Mouse (Mus musculus) neural tube, embryonic 12.5 days (tissue): Measurements from ENCODE around the gene Syt3. TPM values are rescaled to one million over a fixed set of nuclear protein-coding genes. Genes with fewer than 3 reads are reported as not detected.
A peak's percentile ranks its signal among the peaks of the same experiment; 100 is the strongest.

Experiments
- ATAC-seq: fragments of 200-750 bp; cut with Nextera tagmentation; 2 replicates; pipeline ENCODE4 v1.8.0; 2017; ENCODE audit warnings: low read depth, mild to moderate bottlenecking, moderate TSS enrichment, moderate library complexity; ENCODE audit not compliant: low FRiP score
- H3K27ac ChIP-seq: fragments of 300-500 bp; sonication (generic); 2 replicates; pipeline ENCODE4 v1.5.1; 2016
- H3K27me3 ChIP-seq: fragments of 300-500 bp; sonication (generic); replicated peaks from 2 replicates; pipeline ENCODE4 v1.6.1; 2016; ENCODE audit warnings: mild to moderate bottlenecking
- H3K36me3 ChIP-seq: fragments of 300-500 bp; sonication (generic); 2 replicates; pipeline ENCODE4 v1.6.1; 2016; ENCODE audit warnings: mild to moderate bottlenecking
- H3K4me1 ChIP-seq: fragments of 300-500 bp; sonication (generic); 2 replicates; pipeline ENCODE4 v1.6.1; 2016
- H3K4me2 ChIP-seq: fragments of 300-500 bp; sonication (generic); replicated peaks from 2 replicates; pipeline ENCODE4 v1.6.1; 2016; ENCODE audit warnings: mild to moderate bottlenecking
- H3K4me3 ChIP-seq: fragments of 300-500 bp; sonication (generic); 2 replicates; pipeline ENCODE4 v1.5.1; 2016
- H3K9ac ChIP-seq: fragments of 300-500 bp; sonication (generic); 2 replicates; pipeline ENCODE4 v1.6.1; 2016; ENCODE audit warnings: mild to moderate bottlenecking
- H3K9me3 ChIP-seq: fragments of 300-500 bp; sonication (generic); 2 replicates; pipeline ENCODE4 v1.6.1; 2016; ENCODE audit warnings: mild to moderate bottlenecking
- WGBS: fragments of 180-500 bp; shearing (Covaris S2); methylation state at CpG from one replicate; pipeline ENCODE4 v1.1.7; 2016; 5-methylcytosine and 5-hydroxymethylcytosine counted together
- polyA plus RNA-seq: library from polyadenylated mRNA; unstranded; fragments of >200 nt; fragmentation: Nextera tagmentation; extraction: Ambion mirVana; gene quantifications from 2 replicates; pipeline ENCODE4 v1.2.1, GENCODE M21; 2016

Syt3 gene
- polyA plus RNA-seq, 1 experiment from 2014 or later: 10.2 TPM

- Histone ChIP-seq H3K4me2 (peak overlapping the region; percentile 88), H3K9ac (peak overlapping the region; percentile 85), H3K9me3 (no peaks in the 10 kb centered on the region), H3K27ac (peak overlapping the region; percentile 89), H3K27me3 (peaks cover 22% of the 10 kb centered on the region), H3K36me3 (peaks cover 20% of the 10 kb centered on the region), H3K4me1 (peaks cover 45% of the 10 kb centered on the region), H3K4me3 (peak overlapping the region; percentile 49)
- peak; percentile 57 for ATAC-seq
- WGBS: 0% methylated on average over 14 of the region's 14 CpGs
These were observed 57.8 kb downstream of the Syt3 start for GRCm38 (mm10) chr7:44441648-44442109.

GRCm38 (mm10) chr7:44442407-44442821 is 58.5 kb downstream of the Syt3 start:
- ATAC-seq: peak; percentile 36
- Histone ChIP-seq H3K27ac (peak overlapping the region; percentile 89), H3K4me2 (peak overlapping the region; percentile 88), H3K36me3 (peaks cover 25% of the 10 kb centered on the region), H3K4me1 (peaks cover 49% of the 10 kb centered on the region), H3K9me3 (no peaks in the 10 kb centered on the region), H3K9ac (peak overlapping the region; percentile 85), H3K27me3 (peaks cover 22% of the 10 kb centered on the region), H3K4me3 (peak overlapping the region; percentile 49)
- WGBS: under 1% methylated on average over 14 of the region's 14 CpGs

DNA sequence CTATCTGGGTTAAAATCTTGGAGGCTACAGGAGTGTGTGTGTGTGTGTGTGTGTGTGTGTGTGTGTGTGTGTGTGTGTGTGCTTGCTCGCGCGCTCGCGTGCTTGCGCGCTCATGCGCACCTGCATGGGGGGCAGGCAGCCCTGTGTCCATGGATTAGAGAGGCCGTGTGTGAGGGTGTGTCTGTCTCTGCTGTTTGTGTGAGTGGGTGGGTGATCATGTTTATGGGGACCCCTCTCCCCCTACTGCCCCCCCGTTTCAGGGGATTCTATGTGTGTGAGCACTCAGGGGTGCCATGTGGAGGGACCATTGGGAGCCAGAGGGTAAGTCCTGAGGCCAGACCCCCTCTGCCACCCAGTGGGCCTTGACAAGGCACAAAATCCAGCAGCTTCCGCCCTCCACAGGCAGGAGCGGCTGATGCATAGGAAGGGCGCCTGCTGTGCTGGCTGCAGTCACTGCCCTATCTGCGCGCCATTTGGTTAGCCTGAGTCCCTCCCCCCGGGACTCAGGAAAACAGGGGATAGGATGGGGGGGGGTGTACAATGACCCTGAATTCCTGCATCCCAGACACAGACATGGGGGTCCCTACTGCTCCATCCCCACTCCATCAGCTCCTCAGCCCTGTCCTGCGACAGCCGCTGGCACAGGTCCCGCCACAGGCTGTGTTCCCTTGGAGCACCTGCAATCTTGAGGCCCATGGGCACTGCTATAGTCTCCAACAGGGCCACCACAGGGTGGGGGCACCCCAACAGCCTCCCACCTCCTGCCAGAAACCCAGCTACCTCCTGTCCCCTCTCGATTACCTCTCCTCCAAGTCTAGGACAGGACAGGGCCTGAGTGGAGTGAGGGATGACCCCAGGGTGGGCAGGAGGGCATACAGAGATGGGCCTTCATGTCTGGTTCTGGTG is 59.6 kb downstream of the Syt3 start:
- 8% methylated on average over 20 of the region's 20 CpGs for WGBS
- Histone ChIP-seq H3K36me3 (peaks cover 36% of the 10 kb centered on the region), H3K4me3 (peak overlapping the region; percentile 49), H3K27ac (peak overlapping the region; percentile 89; the same call in 1 of the 2 replicates), H3K27me3 (peaks cover 22% of the 10 kb centered on the region), H3K9ac (peak overlapping the region; percentile 85), H3K9me3 (no peaks in the 10 kb centered on the region), H3K4me1 (peaks cover 44% of the 10 kb centered on the region), H3K4me2 (peak overlapping the region; percentile 88)
- peak; percentile 51 for ATAC-seq

DNA sequence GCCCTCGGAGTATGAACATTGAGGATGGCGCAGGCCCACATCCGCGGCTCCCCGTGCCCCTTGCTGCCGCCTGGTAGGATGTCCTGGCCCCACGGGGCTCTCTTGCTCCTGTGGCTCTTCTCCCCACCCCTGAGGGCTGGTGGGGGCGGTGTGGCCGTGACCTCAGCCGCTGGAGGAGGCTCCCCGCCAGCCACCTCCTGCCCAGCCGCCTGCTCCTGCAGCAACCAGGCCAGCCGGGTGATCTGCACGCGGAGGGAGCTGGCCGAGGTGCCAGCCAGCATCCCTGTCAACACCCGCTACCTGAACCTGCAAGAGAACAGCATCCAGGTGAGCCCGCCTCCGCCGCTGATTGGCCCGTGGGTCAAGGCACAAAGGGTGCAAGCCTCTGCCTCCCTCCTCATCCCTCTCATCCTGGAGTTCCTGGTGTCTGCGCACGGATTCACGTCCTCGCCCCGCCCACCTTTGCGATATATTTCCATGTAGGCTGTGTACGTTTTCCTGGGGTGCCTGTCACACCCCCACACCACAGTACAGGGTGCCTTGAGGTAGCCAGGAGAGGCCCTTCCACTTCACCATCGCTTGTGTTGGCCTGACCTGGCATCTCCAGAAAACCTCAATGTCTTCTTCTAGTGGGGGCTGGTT is 61.1 kb downstream of the Syt3 start:
- Histone ChIP-seq H3K27me3 (peaks cover 22% of the 10 kb centered on the region), H3K4me1 (peaks cover 51% of the 10 kb centered on the region), H3K36me3 (peaks cover 49% of the 10 kb centered on the region), H3K4me3 (peak overlapping the region; percentile 31), H3K27ac (no peak overlapping the region), H3K9ac (peak overlapping the region; percentile 46), H3K9me3 (no peaks in the 10 kb centered on the region), H3K4me2 (peak overlapping the region; percentile 88)
- ATAC-seq: no peak
- 14% methylated on average over 29 of the region's 29 CpGs for WGBS

DNA sequence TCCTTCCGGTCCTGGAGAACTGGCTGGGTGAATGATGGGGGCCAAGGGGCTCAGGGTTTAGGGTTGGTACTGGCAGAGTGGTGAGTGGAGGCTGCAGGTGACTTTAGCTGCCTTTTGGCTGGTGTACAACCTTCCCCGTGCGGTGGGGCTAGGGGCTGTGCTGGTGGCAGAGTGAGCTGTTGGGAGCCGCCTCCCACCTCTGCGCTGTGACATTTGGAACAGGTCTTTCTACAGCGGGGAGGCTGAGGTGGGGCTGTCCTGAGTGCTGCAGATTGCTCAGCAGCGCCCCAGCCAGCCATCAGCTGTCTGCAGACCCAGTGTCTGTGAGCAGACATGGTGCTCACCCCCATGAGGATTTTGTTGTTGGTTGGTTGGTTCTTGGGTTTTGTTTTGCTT is 61.6 kb downstream of the Syt3 start:
- H3K4me2 ChIP-seq: peak overlapping the region; percentile 88
- peaks cover 22% of the 10 kb centered on the region for H3K27me3 ChIP-seq
- peak overlapping the region; percentile 31 for H3K4me3 ChIP-seq
- H3K9me3 ChIP-seq: no peaks in the 10 kb centered on the region
- 19% methylated on average over 7 of the region's 7 CpGs for WGBS
- peaks cover 51% of the 10 kb centered on the region for H3K4me1 ChIP-seq
- H3K27ac ChIP-seq: no peak overlapping the region
- ATAC-seq: no peak
- peak overlapping the region; percentile 46; the same call in 1 of the 2 replicates for H3K9ac ChIP-seq
- H3K36me3 ChIP-seq: peaks cover 49% of the 10 kb centered on the region

DNA sequence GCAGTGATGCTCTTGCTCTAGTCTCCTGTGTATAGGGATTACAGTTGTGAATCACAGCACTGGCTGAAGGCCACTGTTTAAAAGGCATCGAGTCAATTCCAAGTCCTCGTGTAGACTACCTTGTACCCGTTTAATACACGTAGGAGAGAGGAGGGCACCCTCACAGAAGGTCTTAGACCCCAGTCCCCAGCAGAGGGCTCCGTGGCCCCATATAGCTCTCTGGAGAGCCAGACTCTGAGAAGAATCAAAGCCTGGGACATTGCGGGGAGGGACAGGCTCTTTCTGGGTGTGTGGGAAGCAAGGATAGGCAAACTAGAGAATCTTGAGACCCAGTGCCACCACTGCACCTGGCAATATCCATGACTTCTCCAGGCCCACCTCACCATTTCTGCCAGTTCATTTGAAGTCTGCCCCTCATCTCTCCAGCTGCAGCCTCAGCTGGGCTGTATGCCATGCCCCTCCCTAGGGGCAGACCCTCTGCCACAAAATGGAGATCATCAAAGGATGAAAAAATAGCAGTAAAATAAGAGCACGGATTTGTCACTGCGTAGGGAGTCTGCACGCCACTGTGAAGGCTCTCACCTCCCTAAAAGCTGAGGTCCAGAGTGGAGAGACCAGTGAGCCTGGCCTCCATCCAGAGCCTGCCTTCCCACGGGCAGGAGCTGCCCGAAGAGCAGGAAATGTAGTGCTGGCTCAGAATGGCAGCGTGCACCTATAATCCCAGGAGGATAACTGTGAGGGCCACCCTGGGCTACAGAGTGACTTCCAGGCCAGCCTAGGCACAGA is 62.4 kb downstream of the Syt3 start:
- H3K27me3 ChIP-seq: peaks cover 22% of the 10 kb centered on the region
- H3K9ac ChIP-seq: no peak overlapping the region
- H3K27ac ChIP-seq: 0 out of 2 replicates have a peak overlapping the region, but pooled peaks have one; percentile 6
- peaks cover 49% of the 10 kb centered on the region for H3K36me3 ChIP-seq
- WGBS: 50% methylated on average over 12 of the region's 12 CpGs
- H3K4me3 ChIP-seq: no peak overlapping the region
- H3K4me1 ChIP-seq: peaks cover 49% of the 10 kb centered on the region
- ATAC-seq: no peak
- no peaks in the 10 kb centered on the region for H3K9me3 ChIP-seq
- H3K4me2 ChIP-seq: peak overlapping the region; percentile 88

Other genes with a start within 250 kb of the Syt3 start
- not detected in 2 replicates for gene Klk1b16, start 247.3 kb upstream of the Syt3 start, polyA plus RNA-seq
- not detected in 2 replicates for gene Klk1b24, start 195.9 kb upstream of the Syt3 start, polyA plus RNA-seq
- not detected in 2 replicates for gene Klk1b3, start 185.9 kb upstream of the Syt3 start, polyA plus RNA-seq
- not detected in 2 replicates for gene Klk1b4, start 176.7 kb upstream of the Syt3 start, polyA plus RNA-seq
- gene Klk1b5, start 168.2 kb upstream of the Syt3 start, polyA plus RNA-seq: not detected in 2 replicates
- not detected in 2 replicates for gene Klk1, start 158.7 kb upstream of the Syt3 start, polyA plus RNA-seq
- 0.31 TPM in 1 of 2 replicates, not detected in the other for gene Gm36864, start 147.9 kb upstream of the Syt3 start, polyA plus RNA-seq
- 0.83 and 1.3 TPM in 2 replicates for gene 1700028J19Rik, start 137.4 kb upstream of the Syt3 start, polyA plus RNA-seq
- gene 2410002F23Rik, start 137.4 kb upstream of the Syt3 start, polyA plus RNA-seq: 179 and 198 TPM in 2 replicates
- not detected in 2 replicates for gene Acp4, start 126.7 kb upstream of the Syt3 start, polyA plus RNA-seq
- gene Gm15517, start 122.7 kb upstream of the Syt3 start, polyA plus RNA-seq: not detected in 2 replicates
- gene Clec11a, start 77.2 kb upstream of the Syt3 start, polyA plus RNA-seq: 2.1 and 2.2 TPM in 2 replicates
- 12.6 and 14.4 TPM in 2 replicates for gene Shank1, start 73.8 kb upstream of the Syt3 start, polyA plus RNA-seq
- gene 1700008O03Rik, start 1.7 kb downstream of the Syt3 start, polyA plus RNA-seq: 1.0 and 1.1 TPM in 2 replicates
- gene Lrrc4b, start 44.9 kb downstream of the Syt3 start, polyA plus RNA-seq: 10.4 and 12.6 TPM in 2 replicates
- 1.3 and 3.8 TPM in 2 replicates for gene Aspdh, start 81.3 kb downstream of the Syt3 start, polyA plus RNA-seq
- gene Josd2, start 83.9 kb downstream of the Syt3 start, polyA plus RNA-seq: 61.5 and 61.7 TPM in 2 replicates
- 135 and 136 TPM in 2 replicates for gene Emc10, start 112.4 kb downstream of the Syt3 start, polyA plus RNA-seq
- 26.3 and 28.1 TPM in 2 replicates for gene Fam71e1, start 112.5 kb downstream of the Syt3 start, polyA plus RNA-seq
- 0.11 and 0.14 TPM in 2 replicates for gene Mybpc2, start 140.6 kb downstream of the Syt3 start, polyA plus RNA-seq
- gene Spib, start 148.0 kb downstream of the Syt3 start, polyA plus RNA-seq: 0.11 TPM in 1 of 2 replicates, not detected in the other
- 65.2 and 66.4 TPM in 2 replicates for gene Pold1, start 164.7 kb downstream of the Syt3 start, polyA plus RNA-seq
- gene Nr1h2, start 169.8 kb downstream of the Syt3 start, polyA plus RNA-seq: 69.5 and 71.2 TPM in 2 replicates
- gene Napsa, start 188.3 kb downstream of the Syt3 start, polyA plus RNA-seq: 0.74 and 1.5 TPM in 2 replicates
- 2.6 and 3.7 TPM in 2 replicates for gene Kcnc3, start 206.6 kb downstream of the Syt3 start, polyA plus RNA-seq